Mouse (Mus musculus) skeletal muscle tissue, adult 2 months (tissue): Measurements from ENCODE around the gene Bhlha9.
"Not testable (repeated sequence)": the region's sequence is repeated elsewhere in the genome, so short reads cannot be mapped to it uniquely, and the experiment has no call there.

Experiments used
- DNase-seq: peaks from one replicate; pipeline ENCODE4 v3.0.0-alpha.2; 2012; ENCODE audit warnings: low read depth, low spot score

The Bhlha9 gene

GRCm38 (mm10) chr11:76661790-76662468 lies 10.3 kb upstream of the Bhlha9 start:
- no peak for DNase-seq

GRCm38 (mm10) chr11:76666002-76666649 lies 6.1 kb upstream of the Bhlha9 start:
- no peak for DNase-seq

GRCm38 (mm10) chr11:76667807-76668206 lies 4.5 kb upstream of the Bhlha9 start:
- DNase-seq, result no peak

GRCm38 (mm10) chr11:76672561-76673384 lies 503 bp downstream of the Bhlha9 start:
- DNase-seq, result no peak

GRCm38 (mm10) chr11:76674199-76674598 lies 1.9 kb downstream of the Bhlha9 start:
- no peak for DNase-seq

- no peak for DNase-seq
Measured at GRCm38 (mm10) chr11:76674704-76675103, 2.4 kb downstream of the Bhlha9 start.

- DNase-seq, result not testable (repeated sequence)
Measured at GRCm38 (mm10) chr11:76679508-76679907, 7.2 kb downstream of the Bhlha9 start, which contains the start of gene Trarg1. Gene Trarg1 (plus strand): TSS chr11:76679808.

- no peak for DNase-seq
Measured at GRCm38 (mm10) chr11:76685604-76686003, 13.3 kb downstream of the Bhlha9 start.

- DNase-seq, result no peak
Measured at GRCm38 (mm10) chr11:76692096-76692495, 19.8 kb downstream of the Bhlha9 start.

- no peak for DNase-seq
Measured at GRCm38 (mm10) chr11:76695810-76696209, 23.5 kb downstream of the Bhlha9 start.

GRCm38 (mm10) chr11:76699626-76700025 lies 27.4 kb downstream of the Bhlha9 start:
- no peak for DNase-seq

- DNase-seq, result no peak
Measured at GRCm38 (mm10) chr11:76707656-76708055, 35.4 kb downstream of the Bhlha9 start.

GRCm38 (mm10) chr11:76708066-76708465 lies 35.8 kb downstream of the Bhlha9 start:
- peak; percentile 14 for DNase-seq

- DNase-seq, result peak; percentile 13
Measured at GRCm38 (mm10) chr11:76708881-76709280, 36.6 kb downstream of the Bhlha9 start.

GRCm38 (mm10) chr11:76709625-76710452 lies 37.6 kb downstream of the Bhlha9 start:
- peak; percentile 40 for DNase-seq

GRCm38 (mm10) chr11:76717000-76717399 lies 44.7 kb downstream of the Bhlha9 start:
- no peak for DNase-seq
